Mouse (Mus musculus): Measurements from ENCODE around the gene Pigh. TPM values are rescaled to one million over a fixed set of nuclear protein-coding genes. Genes with fewer than 3 reads are reported as not detected.

The Pigh gene
- total RNA-seq, 2 experiments from 2014 or later: 1.9 to 2.9 TPM

Other genes starting within 250 kb of the Pigh start
- 10 to 100 TPM; 53.4 to 53.9 TPM for gene Atp6v1d, start 228.0 kb downstream of the Pigh start, total RNA-seq (2021)
- gene Eif2s1, start 227.8 kb downstream of the Pigh start, total RNA-seq (2021): 10 to 100 TPM; 38.9 to 49.3 TPM
- under 1 TPM in 1 of 2 experiments, not detected in 1; 0.13 TPM for gene Plek2, start 182.7 kb downstream of the Pigh start, total RNA-seq (2021)
- 10 to 100 TPM; 11.8 to 16.7 TPM for gene Tmem229b, start 82.0 kb downstream of the Pigh start, total RNA-seq (2021)
- 1 to 10 TPM; 2.2 to 2.5 TPM for gene Plekhh1, start 60.5 kb downstream of the Pigh start, total RNA-seq (2021)
- not detected for gene Arg2, start 41.1 kb upstream of the Pigh start, total RNA-seq (2021)
- 10 to 100 TPM; 47.9 to 52.9 TPM for gene Vti1b, start 83.0 kb upstream of the Pigh start, total RNA-seq (2021)
- gene Rdh11, start 102.6 kb upstream of the Pigh start, total RNA-seq (2021): 1 to 10 TPM; 3.1 to 3.3 TPM
- gene Rdh12, start 119.3 kb upstream of the Pigh start, total RNA-seq (2021): under 1 TPM; 0.29 to 0.57 TPM
- 10 to 100 TPM; 11.1 to 15.3 TPM for gene Zfyve26, start 206.7 kb upstream of the Pigh start, total RNA-seq (2021)
- gene Rad51b, start 207.6 kb upstream of the Pigh start, total RNA-seq (2021): under 1 TPM; 0.80 to 0.92 TPM

Data from gastrocnemius, postnatal 14 days (tissue).